Mouse (Mus musculus) embryonic facial prominence, embryonic 14.5 days (tissue): Measurements from ENCODE around the gene Fam198a. TPM values are rescaled to one million over a fixed set of nuclear protein-coding genes. Genes with fewer than 3 reads are reported as not detected.
A peak's percentile ranks its signal among the peaks of the same experiment; 100 is the strongest.
"Not testable (repeated sequence)": the region's sequence is repeated elsewhere in the genome, so short reads cannot be mapped to it uniquely, and the experiment has no call there.

Experiments
- ATAC-seq: fragments of 200-750 bp; cut with Nextera tagmentation; 2 replicates; pipeline ENCODE4 v1.8.0; 2017; ENCODE audit warnings: low read depth, moderate number of reproducible peaks, moderate TSS enrichment
- DNase-seq: peaks from one replicate; pipeline ENCODE4 v3.0.0-alpha.2; 2015; ENCODE audit warnings: low spot score
- H3K27ac ChIP-seq: fragments of 300-500 bp; sonication (generic); replicated peaks from 2 replicates; pipeline ENCODE4 v1.5.1; 2014; ENCODE audit warnings: low read depth, mild to moderate bottlenecking, low read length, moderate library complexity
- H3K27me3 ChIP-seq: fragments of 300-500 bp; sonication (generic); replicated peaks from 2 replicates; pipeline ENCODE4 v1.6.1; 2014; ENCODE audit warnings: low read length; ENCODE audit not compliant: control insufficient read depth, insufficient read depth
- H3K36me3 ChIP-seq: fragments of 300-500 bp; sonication (generic); 2 replicates; pipeline ENCODE4 v1.6.1; 2014; ENCODE audit warnings: low read length, mixed read lengths; ENCODE audit not compliant: control insufficient read depth, insufficient read depth
- H3K4me1 ChIP-seq: fragments of 300-500 bp; sonication (generic); 2 replicates; pipeline ENCODE4 v1.6.1; 2014; ENCODE audit warnings: antibody characterized with exemption, low read length; ENCODE audit not compliant: control insufficient read depth, insufficient read depth
- H3K4me2 ChIP-seq: fragments of 300-500 bp; sonication (generic); 2 replicates; pipeline ENCODE4 v1.6.1; 2014; ENCODE audit warnings: low read depth, mild to moderate bottlenecking, low read length, moderate library complexity, mixed read lengths
- H3K4me3 ChIP-seq: fragments of 300-500 bp; sonication (generic); 2 replicates; pipeline ENCODE4 v1.5.1; 2014; ENCODE audit warnings: low read depth, mild to moderate bottlenecking, low read length
- H3K9ac ChIP-seq: fragments of 300-500 bp; sonication (generic); 2 replicates; pipeline ENCODE4 v1.6.1; 2014; ENCODE audit warnings: low read depth, mild to moderate bottlenecking, low read length, moderate library complexity, mixed read lengths
- H3K9me3 ChIP-seq: fragments of 300-500 bp; sonication (generic); 2 replicates; pipeline ENCODE4 v1.6.1; 2016; ENCODE audit warnings: low read length; ENCODE audit not compliant: control insufficient read depth
- WGBS: fragments of 180-500 bp; shearing (Covaris S2); extraction: QIAGEN DNeasy Blood & Tissue Kit; methylation state at CpG from one replicate; pipeline ENCODE4 v1.1.7; 2014; 5-methylcytosine and 5-hydroxymethylcytosine counted together
- polyA plus RNA-seq: library from polyadenylated mRNA; unstranded; fragments of >200 nt; fragmentation: Nextera tagmentation; extraction: Ambion mirVana; gene quantifications from 2 replicates; pipeline ENCODE4 v1.2.1, GENCODE M21; 2014

The Fam198a gene
- polyA plus RNA-seq, 1 experiment from 2014 or later, result 4.9 TPM

DNA sequence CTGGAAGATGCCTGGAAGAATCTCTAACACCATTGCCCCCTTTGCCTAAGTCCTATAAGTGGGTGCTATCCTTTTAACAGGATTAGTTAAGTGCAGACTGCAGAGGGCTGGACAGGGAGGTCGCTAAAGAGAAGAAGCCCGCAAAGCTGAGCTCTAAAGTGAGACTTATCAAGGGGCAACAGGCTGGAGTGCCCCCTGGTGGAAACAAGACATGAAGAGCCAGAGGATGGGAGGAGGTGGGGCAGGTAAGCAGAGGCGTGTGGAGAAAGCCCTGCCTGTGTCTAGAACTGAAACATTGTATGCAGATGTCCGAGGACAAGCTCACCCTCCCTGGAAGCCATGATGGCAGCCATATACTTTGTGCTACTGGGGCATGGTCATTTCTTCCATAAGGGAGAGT is 62.8 kb downstream of the Fam198a start:
- ATAC-seq (no peak), DNase-seq (no peak)
- Histone ChIP-seq H3K4me2 (no peak overlapping the region), H3K36me3 (no peaks in the 10 kb centered on the region), H3K9me3 (no peaks in the 10 kb centered on the region), H3K27me3 (no peaks in the 10 kb centered on the region; the same call in 1 of the 2 replicates), H3K4me1 (no peaks in the 10 kb centered on the region), H3K27ac (no peak overlapping the region), H3K4me3 (no peak overlapping the region), H3K9ac (no peak overlapping the region)
- 79% methylated on average over 4 of the region's 4 CpGs for WGBS

DNA sequence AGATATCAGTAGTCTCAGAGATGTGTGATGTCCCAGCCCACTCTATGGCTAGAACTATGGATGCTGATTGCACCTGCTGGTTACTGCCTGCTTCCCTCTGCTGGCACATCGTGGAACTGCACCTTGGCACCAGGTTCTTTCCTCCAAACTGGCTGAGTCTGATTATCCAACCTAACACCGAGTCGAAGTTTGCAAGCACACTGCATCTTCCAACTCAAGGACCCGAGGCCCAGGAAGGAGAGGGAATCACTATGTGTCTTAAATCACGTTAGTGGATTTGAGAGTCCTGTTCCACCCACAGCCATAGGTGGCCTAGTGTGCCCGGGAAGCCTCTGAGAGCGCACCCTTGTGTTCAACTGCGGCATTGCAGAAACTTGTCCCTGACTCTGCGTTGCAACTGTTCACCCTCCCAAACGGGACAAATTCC is 63.5 kb downstream of the Fam198a start:
- H3K27ac ChIP-seq, result no peak overlapping the region
- H3K4me1 ChIP-seq, result 0 out of 2 replicates have a peak, but pooled peaks cover 4% of the 10 kb centered on the region
- no peak overlapping the region for H3K4me3 ChIP-seq
- no peak overlapping the region for H3K4me2 ChIP-seq
- DNase-seq (peak; percentile 61), ATAC-seq (no peak)
- no peaks in the 10 kb centered on the region for H3K36me3 ChIP-seq
- H3K27me3 ChIP-seq, result no peaks in the 10 kb centered on the region; the same call in 1 of the 2 replicates
- no peak overlapping the region for H3K9ac ChIP-seq
- 9% methylated on average over 10 of the region's 10 CpGs for WGBS
- no peaks in the 10 kb centered on the region for H3K9me3 ChIP-seq

DNA sequence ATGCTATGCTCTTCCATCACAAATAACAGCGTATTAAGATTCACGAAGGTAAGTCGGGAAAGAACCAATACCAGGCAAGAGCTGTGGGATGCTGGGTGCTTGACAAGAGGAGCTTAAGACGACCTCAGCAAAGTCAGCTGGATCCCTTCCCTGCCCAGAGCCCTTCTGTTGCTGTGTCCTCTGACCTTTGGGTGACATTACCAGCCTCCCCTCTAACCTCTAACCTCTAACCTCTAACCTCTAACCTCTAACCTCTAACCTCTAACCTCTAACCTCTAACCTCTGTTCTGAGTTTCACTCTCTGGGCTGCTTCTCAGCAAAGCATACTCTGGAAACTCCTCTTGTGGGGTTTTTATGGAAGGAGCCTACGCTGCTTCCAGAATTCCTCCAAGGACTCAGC is 67.3 kb downstream of the Fam198a start:
- Histone ChIP-seq H3K4me1 (0 out of 2 replicates have a peak, but pooled peaks cover 5% of the 10 kb centered on the region), H3K27me3 (no peaks in the 10 kb centered on the region; the same call in 1 of the 2 replicates), H3K36me3 (no peaks in the 10 kb centered on the region), H3K9me3 (no peaks in the 10 kb centered on the region), H3K9ac (no peak overlapping the region), H3K4me2 (no peak overlapping the region), H3K4me3 (no peak overlapping the region), H3K27ac (no peak overlapping the region)
- 76% methylated on average over 5 of the region's 5 CpGs for WGBS
- ATAC-seq (no peak), DNase-seq (no peak)

DNA sequence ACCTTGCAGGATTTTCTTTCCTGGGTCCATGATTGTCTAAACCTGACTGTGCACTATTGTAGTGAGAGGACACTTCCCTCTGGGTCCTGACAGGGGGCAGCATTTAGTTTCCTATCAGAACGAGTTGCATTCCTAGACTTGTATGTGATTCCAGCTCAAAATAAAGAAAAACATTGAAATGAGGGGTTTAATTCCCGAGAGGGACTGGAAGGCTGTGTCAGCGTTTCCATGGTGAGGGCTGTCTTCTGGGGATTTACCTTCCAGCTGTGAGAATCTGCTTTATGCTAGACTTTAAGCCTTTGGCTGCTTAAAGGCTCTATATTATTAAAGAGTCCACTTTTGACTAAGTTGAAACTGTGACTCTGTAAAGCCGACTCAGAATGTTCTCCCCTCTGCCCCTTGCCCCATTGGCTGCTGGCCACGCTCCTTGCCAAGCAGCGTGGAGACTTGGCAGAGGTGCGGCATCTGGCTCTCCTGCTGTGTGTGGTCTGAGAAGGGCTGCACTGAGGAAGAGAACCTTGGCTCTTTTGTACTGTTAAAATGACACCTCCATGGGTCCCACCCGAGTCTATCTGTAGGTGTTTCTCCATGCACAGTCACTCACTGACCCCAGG is 68.1 kb downstream of the Fam198a start:
- 8% methylated on average over 8 of the region's 8 CpGs for WGBS

DNA sequence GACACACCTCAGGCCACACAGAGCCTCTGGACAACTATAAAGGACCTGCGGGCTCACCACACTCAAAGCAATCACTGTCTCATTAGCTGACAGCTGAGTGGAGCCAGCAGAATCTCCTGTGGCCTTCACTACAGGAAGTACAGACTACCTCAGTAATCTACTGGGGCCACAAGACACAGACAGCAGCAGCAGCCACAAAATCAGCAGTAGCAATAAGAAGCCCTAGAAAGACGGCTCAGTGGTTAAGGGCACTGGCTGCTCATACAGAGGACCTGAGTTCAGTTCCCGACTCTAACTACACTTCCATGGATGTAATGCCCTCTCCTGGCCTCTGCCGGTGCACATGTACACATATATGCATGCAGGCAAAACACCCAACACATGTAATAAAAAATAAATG is 69.5 kb downstream of the Fam198a start:
- no peak for DNase-seq
- no peak for ATAC-seq
- H3K9me3 ChIP-seq, result no peaks in the 10 kb centered on the region
- H3K36me3 ChIP-seq, result no peaks in the 10 kb centered on the region
- no peaks in the 10 kb centered on the region; the same call in 1 of the 2 replicates for H3K27me3 ChIP-seq
- H3K9ac ChIP-seq, result no peak overlapping the region
- 74% methylated on average over 4 of the region's 4 CpGs for WGBS
- 0 out of 2 replicates have a peak, but pooled peaks cover 5% of the 10 kb centered on the region for H3K4me1 ChIP-seq
- H3K27ac ChIP-seq, result no peak overlapping the region
- no peak overlapping the region for H3K4me3 ChIP-seq
- no peak overlapping the region for H3K4me2 ChIP-seq

More for the DNA sequence above, 68.1 kb downstream of the Fam198a start:
- ATAC-seq (peak; percentile 79), DNase-seq (peak; percentile 92)
- Histone ChIP-seq H3K27ac (peak overlapping the region; percentile 52; the same call in 1 of the 2 replicates), H3K4me2 (peak overlapping the region; percentile 32), H3K4me1 (0 out of 2 replicates have a peak, but pooled peaks cover 5% of the 10 kb centered on the region), H3K9me3 (no peaks in the 10 kb centered on the region), H3K9ac (no peak overlapping the region), H3K4me3 (no peak overlapping the region), H3K27me3 (no peaks in the 10 kb centered on the region; the same call in 1 of the 2 replicates), H3K36me3 (no peaks in the 10 kb centered on the region)

DNA sequence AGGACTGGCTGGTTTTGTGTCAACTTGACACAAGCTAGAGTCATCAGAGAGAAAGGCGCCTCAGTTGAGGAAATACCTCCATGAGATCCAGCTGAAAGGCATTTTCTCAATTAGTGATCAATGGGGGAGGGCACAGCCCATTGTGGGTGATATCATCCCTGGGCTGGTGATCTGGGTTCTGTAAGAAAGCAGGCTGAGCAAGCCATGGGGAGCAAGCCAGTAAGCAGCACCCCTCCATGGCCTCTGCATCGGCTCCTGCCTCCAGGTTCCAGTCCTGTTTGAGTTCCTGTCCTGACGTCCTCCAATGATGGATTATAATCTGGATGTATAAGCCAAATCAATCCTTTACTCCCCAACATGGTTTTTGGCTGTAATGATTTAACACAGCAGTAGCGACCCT is 70.4 kb downstream of the Fam198a start:
- not testable (repeated sequence) for H3K27me3 ChIP-seq, H3K36me3 ChIP-seq, H3K9me3 ChIP-seq, H3K4me3 ChIP-seq, H3K9ac ChIP-seq, H3K27ac ChIP-seq, ATAC-seq, H3K4me1 ChIP-seq, H3K4me2 ChIP-seq, DNase-seq
- 77% methylated on average over 4 of the region's 4 CpGs for WGBS

DNA sequence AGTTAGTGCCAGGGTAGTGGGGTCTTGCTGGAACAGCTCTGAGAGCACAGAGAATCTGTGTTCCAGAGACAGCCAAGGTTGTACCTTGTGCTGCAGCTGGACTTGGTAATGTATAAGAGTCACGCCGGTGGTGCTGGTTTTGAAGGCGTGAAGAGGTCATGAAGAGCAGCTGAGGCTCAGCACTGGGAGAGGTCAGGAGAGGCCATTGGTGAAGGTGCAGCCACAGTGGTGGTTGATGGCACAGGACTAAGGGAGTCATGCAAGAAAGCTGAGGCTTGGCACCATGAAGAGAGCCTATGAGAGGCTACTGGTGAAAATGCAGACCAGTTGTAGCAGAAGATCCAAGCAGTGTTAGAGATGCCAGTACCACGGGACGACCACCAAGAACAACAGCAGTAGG is 70.8 kb downstream of the Fam198a start:
- H3K4me3 ChIP-seq, result no peak overlapping the region
- no peak overlapping the region for H3K27ac ChIP-seq
- 0 out of 2 replicates have a peak, but pooled peaks cover 5% of the 10 kb centered on the region for H3K4me1 ChIP-seq
- 93% methylated on average over 5 of the region's 5 CpGs for WGBS
- no peaks in the 10 kb centered on the region for H3K36me3 ChIP-seq
- no peaks in the 10 kb centered on the region for H3K9me3 ChIP-seq
- no peak overlapping the region for H3K4me2 ChIP-seq
- ATAC-seq (no peak), DNase-seq (no peak)
- no peak overlapping the region for H3K9ac ChIP-seq
- no peaks in the 10 kb centered on the region; the same call in 1 of the 2 replicates for H3K27me3 ChIP-seq

DNA sequence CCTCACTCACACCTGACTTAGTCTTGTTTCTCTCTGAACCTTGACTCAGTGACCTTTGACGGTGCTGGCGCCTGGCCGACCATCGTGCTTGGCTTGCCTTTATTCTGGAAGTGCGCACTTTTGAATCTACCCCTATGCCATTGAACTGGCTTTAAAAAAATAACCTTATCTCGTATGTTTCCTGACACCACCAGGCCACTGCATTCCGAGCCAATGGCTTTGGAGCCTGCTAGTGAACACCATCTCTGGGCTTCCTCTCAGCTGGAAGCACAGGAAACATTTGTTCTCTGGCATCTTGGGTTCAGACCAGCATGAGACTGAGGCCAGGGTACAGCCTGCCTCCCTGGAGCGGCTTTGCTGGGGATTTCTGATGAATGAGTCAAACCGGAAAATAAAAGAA is 72.0 kb downstream of the Fam198a start:
- no peak overlapping the region for H3K9ac ChIP-seq
- DNase-seq (peak; percentile 47), ATAC-seq (no peak)
- H3K27ac ChIP-seq, result no peak overlapping the region
- H3K4me1 ChIP-seq, result 0 out of 2 replicates have a peak, but pooled peaks cover 5% of the 10 kb centered on the region
- no peak overlapping the region for H3K4me3 ChIP-seq
- no peaks in the 10 kb centered on the region for H3K9me3 ChIP-seq
- no peaks in the 10 kb centered on the region for H3K36me3 ChIP-seq
- WGBS, result 73% methylated on average over 9 of the region's 9 CpGs
- H3K27me3 ChIP-seq, result no peaks in the 10 kb centered on the region
- no peak overlapping the region for H3K4me2 ChIP-seq

DNA sequence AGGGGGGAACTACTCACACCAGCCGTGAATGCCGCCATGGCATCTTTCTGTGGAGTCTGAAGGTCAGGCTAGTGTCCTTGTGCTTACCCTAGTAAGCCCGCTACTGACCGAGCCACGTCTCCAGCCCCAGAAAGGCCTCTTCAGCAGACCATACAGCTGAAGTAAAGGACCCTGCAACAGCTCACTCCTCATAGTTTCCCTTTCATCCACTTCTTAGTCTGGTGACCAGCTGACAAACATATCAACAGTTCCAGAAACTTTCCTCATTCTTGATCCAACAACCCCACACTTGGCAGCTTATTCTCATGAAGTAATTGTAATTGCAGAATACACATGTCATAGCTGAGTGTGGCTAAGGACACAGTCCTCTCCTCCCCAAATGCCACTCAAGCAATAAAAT is 73.1 kb downstream of the Fam198a start:
- Histone ChIP-seq H3K36me3 (no peaks in the 10 kb centered on the region), H3K9me3 (no peaks in the 10 kb centered on the region), H3K4me3 (no peak overlapping the region), H3K27me3 (no peaks in the 10 kb centered on the region), H3K27ac (no peak overlapping the region), H3K4me1 (0 out of 2 replicates have a peak, but pooled peaks cover 8% of the 10 kb centered on the region), H3K9ac (no peak overlapping the region), H3K4me2 (no peak overlapping the region)
- ATAC-seq, result no peak
- no peak for DNase-seq
- WGBS, result 80% methylated on average over 5 of the region's 5 CpGs
